Mouse (Mus musculus) erythroid progenitor cell, adult 5-6 weeks (primary cell): ENCODE measurements around the gene Crabp2. TPM values are rescaled to one million over a fixed set of nuclear protein-coding genes. Genes with fewer than 3 reads are reported as not detected.
A peak's percentile ranks its signal among the peaks of the same experiment; 100 is the strongest.

Experiments
- ATAC-seq: replicated peaks from 2 replicates; pipeline ENCODE4 v1.8.0; 2016; ENCODE audit warnings: moderate number of reproducible peaks, mild to moderate bottlenecking, moderate TSS enrichment, inconsistent platforms; ENCODE audit not compliant: poor library complexity, low FRiP score, severe bottlenecking
- total RNA-seq, 2 experiments: library from RNA; stranded (forward) in 1 of 2; stranded (reverse) in 1 of 2; fragments of 150-400 nt in 1 of 2; fragments of 186-747, 209-891 nt in 1 of 2; gene quantifications; 2 replicates each; pipeline versions ENCODE4 v1.2.3 to v1.2.4; 2015 to 2017; ENCODE audit warnings: low replicate concordance in 2 of 2

Gene Crabp2
- total RNA-seq, 2 experiments from 2014 or later = not detected

DNA sequence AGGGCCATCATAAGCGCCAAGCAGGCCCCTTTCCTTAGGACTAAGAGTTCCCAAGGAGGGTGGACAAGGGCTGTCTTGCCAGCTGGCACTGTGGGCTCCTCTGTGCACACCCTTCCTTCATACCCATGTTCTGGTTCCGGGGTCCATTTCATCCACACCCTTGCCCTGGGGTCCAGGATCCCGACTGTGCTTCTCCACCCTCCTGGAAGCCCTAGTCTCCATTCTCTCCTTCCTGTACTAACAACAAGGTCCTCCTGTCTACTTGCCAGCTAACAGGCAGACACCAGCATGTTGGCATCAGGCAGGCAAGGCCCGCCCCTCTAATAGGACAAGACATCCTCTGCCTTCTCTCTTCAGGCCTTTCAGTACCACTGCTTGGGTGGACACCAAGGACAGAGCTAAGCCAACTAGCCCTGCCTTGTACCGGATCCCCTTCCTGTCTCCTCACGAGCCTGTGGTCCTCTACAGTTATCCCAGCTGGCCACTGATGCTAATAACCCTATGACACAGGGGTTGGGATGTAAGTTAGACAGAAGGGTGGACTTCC, 32.8 kb downstream of the Crabp2 start:
- ATAC-seq = no peak

- ATAC-seq = no peak
Measured at GRCm38 (mm10) chr3:87981894-87982835, 33.7 kb downstream of the Crabp2 start.

DNA sequence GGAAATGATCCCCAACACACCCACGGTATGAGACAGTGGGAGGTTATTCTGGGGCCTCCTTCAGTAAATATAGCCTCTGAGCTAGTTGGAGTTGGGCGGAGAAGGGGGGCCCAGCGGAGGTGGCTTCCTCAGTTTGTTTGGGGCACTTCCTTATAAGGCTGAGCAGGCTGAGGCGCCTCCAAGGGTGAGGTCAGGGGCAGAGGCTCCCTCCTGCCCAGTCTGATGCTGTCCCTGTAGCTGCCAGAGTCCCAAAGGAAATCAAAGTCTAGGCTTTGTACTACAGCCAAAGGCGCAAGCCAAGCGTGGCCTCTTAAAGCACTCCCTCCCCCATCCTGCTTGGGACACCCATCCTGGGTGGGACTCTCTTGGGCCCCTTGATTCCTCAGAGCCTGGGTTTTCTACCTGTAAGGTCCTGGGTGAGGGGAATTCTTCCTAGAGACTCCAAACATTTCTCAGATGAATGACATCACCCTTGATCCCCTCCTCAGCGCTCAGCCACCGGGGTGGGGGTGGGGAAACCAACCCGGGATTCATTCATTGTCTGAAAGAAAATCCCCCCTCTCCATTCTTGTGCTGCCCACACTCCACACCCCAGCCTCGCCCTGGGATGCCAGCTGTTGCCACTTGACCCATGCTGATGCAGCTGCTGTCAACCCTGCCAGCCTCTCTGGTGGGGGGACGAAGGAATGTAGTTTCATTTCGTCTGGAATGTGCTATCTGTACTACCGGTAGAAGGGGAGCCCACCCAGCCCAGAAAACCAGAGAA, 34.6 kb downstream of the Crabp2 start:
- no peak for ATAC-seq

- no peak for ATAC-seq
Measured at GRCm38 (mm10) chr3:87983627-87984026, 35.2 kb downstream of the Crabp2 start.

DNA sequence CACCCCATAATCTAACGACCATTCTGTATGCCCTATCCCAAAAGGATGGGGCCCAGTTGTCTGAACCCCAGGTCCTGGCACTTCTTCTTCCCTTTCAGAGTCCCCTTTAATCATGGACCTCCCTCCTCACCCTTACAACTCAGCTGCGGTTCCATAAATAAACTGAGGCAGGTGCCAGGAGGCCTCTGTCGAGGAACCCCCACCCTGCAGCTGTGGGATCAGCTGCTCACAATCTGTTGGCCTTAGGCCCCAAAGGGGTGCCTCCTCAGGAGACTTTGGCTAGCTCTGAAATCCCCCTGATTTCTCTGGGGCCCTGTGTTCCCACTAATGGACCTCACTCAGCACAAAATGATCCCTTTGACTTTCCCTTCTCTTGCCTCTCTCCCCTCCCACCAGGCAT, 35.6 kb downstream of the Crabp2 start:
- no peak for ATAC-seq

DNA sequence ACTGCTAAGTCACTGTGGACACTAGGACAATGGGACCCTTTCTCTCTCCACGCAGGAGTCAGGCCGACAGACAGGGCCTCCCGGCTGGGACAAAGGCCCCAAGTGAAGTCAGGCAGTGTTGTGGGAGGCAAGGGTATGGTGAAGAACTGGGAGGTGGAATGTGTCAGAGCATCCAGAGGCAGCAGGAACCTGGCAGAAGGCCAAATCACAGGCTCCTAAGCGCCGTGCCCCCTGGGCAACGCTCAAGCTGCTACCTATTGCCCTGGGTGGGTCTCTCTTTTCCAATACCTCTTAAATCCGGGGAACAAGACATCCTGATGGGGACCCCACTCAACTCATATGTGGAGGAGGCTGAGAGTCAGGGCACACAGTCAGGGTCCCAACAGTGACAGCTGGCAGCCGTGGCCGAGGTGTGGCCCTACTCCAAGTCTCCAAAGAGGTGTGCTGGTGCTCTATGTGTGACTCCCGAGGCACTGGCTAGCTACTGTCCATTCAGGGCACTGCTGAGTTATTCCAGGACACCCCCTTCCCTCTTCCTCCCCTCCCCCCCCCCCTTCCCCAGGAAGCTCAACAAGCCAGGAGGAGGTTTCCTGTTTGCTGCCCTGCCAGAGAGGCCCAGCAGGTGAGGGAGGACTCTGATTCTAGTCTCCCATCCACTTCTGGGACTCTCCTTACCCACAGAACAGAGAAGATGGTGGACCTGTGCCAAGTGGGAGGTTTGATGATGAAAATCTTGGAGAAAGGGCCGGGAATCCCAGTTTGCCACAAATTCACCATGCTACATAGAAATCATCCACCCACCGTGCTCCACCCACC, 37.2 kb downstream of the Crabp2 start:
- no peak for ATAC-seq

GRCm38 (mm10) chr3:87986868-87987267, 38.4 kb downstream of the Crabp2 start:
- ATAC-seq = peak; percentile 52

GRCm38 (mm10) chr3:87987633-87988032, 39.2 kb downstream of the Crabp2 start:
- no peak for ATAC-seq

GRCm38 (mm10) chr3:87988068-87988467, 39.6 kb downstream of the Crabp2 start:
- no peak for ATAC-seq

DNA sequence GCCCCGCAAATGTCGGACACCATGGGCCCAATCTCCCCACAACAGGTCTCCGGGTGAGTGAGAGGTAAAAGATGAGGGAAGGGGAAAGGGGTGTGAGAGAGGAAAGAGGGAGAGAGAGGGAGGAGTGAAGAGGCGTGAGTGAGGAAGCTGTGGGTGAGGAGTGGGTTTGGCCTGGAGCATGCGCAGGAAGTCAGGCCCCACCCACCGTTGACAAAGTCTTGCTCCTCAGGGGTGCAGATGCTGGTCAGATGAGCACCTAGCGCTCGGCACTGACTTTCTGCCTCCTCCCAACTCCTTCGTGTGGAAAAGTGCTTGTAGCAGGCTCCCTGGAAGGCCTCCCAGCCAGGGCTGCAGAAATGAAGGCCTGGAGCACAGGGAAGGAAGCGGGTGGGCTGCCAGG, 41.5 kb downstream of the Crabp2 start:
- ATAC-seq = no peak

DNA sequence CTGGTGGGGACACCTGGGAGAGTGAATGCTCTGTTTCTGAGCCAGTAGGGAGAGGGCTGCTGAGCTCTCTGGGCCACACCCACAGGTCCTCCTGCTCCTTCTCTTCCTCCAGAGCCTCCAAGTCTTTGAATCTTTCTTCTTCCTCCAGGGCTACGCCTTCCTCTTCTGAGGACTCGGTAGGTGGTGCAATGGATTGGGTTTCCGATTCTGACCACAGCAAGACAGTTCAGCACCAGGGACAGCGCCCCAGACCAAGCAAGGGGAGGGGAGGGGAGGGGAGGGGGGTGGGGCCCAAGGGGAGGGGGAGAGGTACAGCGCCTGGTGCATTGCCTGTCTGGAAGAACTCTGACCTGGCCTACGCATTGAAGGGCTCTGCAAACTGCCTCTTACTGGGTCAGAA, 45.0 kb downstream of the Crabp2 start:
- no peak for ATAC-seq

- ATAC-seq = no peak
Measured at GRCm38 (mm10) chr3:87995331-87995730, 46.9 kb downstream of the Crabp2 start.

DNA sequence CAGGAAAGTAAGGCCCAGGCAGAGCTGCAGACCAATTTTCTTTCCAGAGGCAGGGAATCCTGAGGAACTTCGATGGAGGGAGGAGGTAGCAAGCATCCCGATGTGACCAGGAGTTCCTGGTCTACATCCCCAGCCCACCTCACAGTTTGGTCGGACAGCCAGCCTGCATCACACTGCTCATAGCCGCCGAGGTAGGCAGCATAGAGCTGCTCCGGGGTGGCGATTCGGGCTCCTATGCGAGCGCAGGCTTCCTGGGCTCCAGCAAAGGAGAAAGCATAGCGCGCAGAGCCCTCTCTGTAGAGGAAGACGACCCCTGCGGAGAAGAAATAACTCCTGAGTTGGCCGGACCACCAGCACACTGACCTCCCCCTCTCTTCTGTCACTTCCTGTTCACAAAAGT, 47.9 kb downstream of the Crabp2 start:
- no peak for ATAC-seq

GRCm38 (mm10) chr3:87996971-87997614, 48.6 kb downstream of the Crabp2 start:
- ATAC-seq = no peak

GRCm38 (mm10) chr3:87998747-87999146, 50.3 kb downstream of the Crabp2 start:
- ATAC-seq = no peak

DNA sequence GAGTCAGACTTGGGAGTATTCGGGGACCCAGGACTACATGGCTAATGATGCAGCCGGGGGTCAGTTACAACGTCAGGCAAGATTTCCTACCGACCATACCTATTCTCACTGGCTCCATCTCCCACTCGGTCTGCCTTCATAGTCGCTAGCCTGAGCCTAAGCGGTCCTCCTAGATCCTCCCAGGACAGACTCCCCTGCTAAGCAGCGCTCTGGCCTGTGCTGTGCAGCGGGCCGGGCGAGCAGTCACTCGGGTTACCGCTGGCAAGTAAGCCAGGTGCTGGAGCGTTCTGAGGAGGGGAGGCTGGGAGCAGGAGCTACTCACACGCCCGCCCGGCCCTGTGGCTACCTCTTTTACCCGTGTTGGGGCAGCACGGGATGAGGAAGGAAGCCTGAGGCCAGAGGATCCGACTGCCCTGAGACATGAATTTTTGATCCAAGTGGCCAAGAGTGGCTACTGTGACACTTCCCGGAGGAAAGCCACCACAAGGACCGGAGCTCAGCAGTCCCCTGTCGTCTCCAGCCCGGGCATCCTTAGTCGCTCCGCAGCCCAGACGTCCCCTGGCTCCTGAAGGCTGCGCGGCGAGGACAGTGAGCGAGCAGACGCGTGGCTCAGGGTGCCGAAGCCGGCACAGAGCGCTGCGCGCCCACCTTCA, 50.9 kb downstream of the Crabp2 start:
- no peak for ATAC-seq

GRCm38 (mm10) chr3:88000181-88000580, 51.7 kb downstream of the Crabp2 start, which contains the start of gene Bcan:
TSS of gene Bcan (minus strand) at chr3:88000230.
- no peak for ATAC-seq

DNA sequence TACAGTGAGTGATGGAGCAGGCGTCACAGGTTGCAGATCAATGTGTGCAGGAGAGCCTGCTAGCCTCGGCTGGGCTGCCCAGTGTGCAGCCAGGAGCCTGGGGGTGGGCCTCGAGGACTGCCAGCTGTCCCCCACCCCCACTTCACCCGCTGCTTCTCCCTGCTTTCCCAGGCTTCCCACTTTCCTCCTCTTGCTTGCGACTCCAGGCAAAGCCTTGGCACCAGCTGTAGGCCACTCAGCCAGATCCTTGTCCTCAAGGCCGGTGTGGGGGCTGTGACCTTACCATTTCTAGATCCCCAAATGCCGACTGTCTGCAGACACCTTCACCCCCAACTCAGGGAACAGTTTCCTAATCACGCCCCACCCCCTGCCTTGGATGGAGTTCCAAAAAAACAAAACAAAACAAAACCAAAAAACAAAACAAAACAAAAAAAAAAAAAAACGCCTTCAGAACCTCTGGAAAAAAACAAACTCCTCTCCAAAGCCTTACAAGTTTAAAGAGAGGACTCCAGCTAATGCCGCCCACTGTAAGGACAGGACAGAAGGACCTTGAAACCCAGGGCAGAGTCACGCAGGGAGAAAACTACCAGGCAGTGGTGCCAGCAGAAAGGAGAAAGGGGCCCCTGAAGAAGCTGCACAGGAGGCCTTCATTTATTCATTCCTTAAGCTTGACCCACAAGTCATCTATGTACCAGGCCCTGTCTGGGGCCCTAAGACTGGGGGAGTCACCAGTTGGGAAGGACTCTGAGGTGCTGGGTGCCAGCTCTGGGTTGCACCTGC, 52.5 kb downstream of the Crabp2 start:
- no peak for ATAC-seq
